Mouse (Mus musculus) mesoderm, embryonic 11.5 days (tissue): ENCODE measurements around the gene Sh3tc1.

Experiments used
- DNase-seq: peaks from one replicate; pipeline ENCODE4 v3.0.0-alpha.2; 2012; ENCODE audit warnings: low read depth, low spot score

Sh3tc1 gene

DNA sequence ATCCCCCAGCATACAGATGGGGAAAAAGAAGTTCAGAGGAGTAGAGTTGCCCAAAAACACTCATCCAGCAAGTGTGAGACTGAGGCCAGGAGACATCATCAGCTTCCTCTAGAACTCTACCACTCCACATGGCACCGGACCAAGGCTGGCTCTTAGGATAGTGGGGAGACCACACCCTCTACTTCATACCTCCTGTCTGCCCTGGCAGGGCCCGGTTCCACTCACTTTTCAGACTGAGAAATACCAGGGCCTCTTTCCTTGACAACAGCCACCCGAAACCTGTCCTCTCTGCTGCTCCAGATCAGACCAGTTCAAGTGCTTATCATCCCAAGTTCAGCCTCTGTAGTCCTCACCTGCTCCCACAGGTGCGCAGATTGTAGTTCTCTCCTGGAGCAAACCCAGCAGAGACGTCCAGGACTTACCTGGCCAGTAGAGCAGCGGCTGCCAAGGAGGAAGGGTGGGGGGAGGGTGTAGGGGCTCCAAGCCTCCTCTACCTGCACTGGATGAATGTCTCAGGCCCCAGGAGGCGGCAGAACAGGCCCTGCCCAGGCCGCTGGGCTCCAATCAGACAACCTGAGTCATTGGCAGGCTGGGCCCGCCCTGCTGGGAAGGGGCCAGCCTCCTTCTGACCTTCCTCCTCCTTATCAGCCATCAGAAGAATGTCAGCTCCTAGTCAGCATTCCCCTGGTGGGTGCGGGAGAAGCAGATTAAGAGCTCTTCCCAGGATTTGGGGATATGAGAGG is at the start of gene Sh3tc1:
Sh3tc1 (minus strand) TSS at position 452 of the 743 bp plus-strand sequence.
- DNase-seq, result peak; percentile 15

DNA sequence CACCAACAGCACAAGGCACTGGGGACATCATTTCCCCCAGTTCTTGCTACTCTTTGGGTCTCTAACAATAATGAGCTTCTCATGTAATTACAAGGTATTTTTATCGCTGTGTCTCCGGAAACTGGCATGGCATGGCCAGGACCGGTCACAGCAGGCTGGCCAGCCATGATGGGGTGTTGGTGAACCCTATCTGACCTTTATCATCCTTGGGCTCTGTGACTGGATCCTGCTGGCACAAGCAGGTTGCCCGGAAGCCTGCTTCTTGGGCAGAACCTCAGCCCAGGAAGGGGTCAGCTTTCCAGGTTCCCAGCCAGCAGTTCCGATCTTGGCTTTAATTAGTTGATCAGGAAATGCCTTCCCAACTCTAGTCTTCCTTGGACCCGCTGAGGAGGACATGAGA is 48.9 kb upstream of the Sh3tc1 start:
- no peak for DNase-seq

DNA sequence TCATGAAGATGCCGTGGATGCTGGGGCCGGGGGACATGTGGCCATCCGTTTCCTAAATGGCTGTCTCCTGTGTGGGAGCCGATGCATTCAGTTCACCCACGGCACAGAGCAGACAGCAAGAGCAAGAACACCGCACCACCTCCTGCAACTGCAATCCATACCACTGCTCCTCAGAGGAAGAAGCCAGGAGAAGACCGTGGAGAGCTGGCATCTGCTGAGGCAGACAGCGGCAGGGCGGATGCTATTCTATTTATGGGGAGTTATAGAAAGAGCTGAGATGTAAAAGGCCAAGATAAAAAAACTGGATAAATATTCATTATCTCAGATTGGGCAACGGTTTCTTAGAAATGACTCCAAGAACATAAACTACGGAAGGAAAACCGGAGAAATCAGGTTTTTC is 48.1 kb upstream of the Sh3tc1 start:
- DNase-seq, result no peak

DNA sequence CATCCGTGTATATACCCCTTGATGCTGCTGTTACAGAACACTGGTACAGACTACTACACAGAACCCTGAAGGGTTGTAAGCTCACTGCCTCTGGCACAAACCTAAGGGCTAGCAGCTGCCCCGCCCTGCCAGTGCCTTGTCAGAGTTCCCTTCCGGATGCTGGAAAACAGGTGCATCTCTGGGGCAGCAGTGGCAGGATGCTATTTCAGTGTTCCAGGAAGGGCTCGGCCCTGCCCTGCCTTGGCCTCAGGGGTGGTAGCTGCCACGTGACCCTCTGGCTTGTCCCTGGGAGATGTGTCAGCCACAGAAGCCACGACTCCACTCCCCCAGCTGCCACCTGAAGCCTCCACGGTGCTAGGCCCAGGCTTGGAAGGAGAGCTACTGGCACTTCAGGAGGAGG is 46.1 kb upstream of the Sh3tc1 start:
- DNase-seq, result no peak

DNA sequence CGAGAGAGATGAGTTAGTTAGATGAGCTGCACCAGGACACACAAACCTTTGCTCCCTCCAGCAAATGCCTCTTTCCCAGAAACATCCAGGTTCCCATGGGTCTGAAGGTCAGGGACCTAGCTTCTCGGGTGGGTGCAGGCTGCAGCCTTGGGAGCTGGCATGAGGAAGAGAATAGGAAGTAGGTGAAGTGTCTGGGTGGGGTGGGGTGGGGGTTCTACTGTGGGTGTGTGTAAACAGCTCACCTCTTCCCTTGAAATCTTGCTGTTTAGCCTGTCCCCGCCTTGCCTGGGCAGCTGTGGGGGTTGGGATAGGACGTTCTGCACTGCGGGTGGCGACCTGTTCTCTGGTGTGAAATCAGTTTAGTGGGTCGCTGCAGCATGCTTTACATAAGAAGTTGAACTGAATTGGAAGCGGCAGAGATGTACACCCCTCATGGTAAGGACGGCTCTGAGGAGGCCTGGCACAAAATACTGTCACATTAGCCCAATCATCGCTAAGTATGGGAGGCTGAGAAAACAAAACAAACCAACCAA is 42.9 kb upstream of the Sh3tc1 start:
- DNase-seq, result no peak

DNA sequence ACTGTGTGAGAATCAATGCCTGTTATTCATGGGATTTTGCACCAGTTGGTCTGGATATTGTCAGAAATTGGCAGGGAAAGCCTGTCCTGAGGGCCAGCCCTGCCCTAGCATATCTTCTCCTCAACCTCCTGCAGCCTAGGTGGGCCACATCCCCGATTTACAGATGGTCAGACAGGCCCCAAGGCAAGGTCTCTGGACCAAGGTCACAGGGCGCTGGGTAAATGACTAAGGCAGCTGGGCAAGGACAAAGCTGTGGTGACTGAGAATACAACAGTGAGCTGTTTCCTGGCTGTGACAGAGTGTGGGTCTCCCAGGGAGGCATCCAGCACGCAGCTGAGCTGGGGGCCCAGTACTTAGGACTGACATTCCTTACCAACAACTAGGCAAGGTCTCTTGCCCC is 41.3 kb upstream of the Sh3tc1 start:
- DNase-seq, result no peak

DNA sequence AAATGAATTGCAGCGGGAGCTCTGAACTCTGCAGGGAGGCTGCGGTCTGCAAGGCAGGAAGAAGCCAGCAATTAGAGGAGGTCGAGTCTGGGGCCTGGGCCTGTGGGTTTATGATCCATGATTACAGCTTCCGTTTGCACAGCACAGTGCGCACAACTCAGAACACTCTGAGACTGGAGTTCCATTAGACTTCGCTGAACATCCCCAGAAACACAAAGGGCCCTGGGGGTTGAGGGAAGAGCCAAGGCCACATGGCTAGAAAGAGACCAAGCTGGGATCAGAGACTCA is 34.3 kb upstream of the Sh3tc1 start:
- DNase-seq, result no peak

DNA sequence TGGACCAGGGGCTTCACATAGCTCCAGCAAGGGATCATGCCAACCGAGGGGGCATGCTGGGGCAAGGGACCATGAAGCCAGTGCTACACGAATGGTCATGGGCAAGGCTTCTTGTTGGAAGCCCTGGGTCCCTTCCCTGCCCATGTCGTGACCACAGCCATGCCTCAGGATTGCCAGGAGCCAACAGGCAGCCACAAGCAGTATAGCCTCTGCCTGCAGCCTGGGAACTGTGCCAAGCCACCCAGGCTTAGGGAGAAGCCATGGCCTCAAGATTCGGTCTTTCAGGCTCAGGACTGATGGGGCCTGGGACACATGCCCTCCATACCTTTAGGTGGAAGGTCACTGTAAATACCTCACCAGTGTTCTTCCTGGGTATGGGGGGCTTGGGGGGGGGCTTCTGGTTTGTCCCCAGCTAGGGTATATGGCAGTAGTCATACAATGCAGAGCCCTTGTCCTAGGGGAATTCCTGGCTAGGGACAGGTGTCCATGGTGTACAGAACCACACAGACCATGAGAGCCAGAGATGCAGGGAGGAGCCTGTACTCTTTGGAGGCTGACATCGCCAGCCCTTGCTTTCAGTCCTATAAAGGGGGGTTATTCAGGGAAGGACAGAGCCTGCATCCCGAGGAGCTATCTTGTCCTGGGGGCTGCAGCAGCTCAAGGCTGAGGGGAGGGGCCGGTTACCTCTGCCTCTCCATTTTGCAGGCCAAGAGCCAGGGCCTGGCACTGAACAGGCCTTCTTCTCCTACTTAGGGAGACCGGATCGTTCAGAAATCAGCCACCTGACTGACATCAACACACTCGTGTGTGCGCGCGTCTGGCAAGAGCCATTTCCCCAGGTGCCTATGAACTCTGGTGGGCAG is 33.7 kb upstream of the Sh3tc1 start:
- DNase-seq, result no peak

DNA sequence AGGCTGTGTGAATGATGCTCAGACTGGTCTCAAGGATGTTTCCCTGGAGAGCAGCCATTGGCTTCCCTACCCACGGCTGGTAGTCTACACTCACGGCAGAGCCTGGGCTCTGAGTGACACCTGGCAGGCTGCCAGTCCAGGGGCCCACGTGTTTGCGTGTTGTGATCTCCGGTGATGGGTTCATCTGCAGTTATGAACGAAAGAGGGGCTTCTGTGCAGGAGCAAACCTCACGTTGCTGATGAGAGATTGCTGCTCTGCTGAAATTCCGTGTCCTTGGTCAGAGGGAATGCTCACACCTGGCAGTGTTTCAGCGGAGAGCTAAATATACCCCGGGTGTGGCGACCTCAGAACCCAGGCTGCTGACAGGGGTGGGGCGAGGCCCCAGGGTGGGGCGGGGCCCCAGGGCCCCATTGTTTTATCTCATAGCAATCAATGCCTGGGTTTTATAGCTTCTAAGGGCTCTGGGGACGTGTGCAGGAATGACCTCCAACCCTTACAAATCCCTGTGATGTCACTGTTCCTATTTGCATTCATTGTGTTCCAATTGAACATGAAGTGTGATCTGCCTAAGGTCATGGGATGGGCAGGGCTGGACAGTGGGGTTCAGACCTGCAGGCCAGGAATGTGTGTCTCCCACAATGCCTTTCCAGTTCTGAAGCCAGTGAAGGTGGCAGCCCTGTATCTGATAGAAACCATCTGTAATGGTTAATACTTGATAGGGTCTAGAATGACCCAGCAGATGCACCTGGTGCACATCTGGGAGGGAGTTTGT is 31.3 kb upstream of the Sh3tc1 start:
- no peak for DNase-seq

DNA sequence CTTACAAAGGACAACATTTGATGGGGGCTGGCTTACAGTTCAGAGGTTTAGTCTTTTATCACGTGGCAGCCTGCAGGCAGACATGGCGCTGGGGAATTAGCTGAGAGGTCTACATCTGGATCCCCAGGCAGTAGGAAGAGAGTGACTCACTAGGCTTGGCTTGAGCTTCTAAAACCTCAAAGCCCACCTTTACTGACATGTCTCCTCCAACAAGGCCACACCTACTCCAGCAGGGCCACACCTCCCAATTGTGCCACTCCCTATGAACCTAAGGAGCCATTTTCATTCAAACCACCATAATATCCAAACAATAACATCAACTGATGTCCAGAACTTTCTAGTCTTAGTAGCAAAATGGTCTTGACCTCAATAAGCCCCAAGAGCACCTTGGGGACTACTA is 30.5 kb upstream of the Sh3tc1 start:
- no peak for DNase-seq

DNA sequence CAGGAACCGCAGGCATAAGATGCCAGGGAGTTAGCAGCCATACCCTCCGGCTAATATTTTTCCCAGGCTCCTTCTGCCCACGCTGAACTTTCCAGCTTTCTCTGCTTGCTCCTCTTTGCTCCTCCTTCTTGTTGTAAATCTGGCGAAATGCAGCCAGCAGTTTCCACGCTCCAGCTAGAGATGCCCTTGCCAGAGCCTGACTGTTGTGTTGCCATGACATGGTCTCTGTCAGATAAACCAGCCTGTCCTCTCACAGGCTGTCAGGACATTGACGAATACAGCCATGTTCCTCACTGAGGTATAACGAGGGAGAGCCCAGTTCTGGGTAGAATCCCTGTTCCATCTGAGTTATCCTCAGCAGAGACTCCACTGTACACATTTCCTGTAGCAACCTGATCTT is 29.2 kb upstream of the Sh3tc1 start:
- DNase-seq, result no peak

DNA sequence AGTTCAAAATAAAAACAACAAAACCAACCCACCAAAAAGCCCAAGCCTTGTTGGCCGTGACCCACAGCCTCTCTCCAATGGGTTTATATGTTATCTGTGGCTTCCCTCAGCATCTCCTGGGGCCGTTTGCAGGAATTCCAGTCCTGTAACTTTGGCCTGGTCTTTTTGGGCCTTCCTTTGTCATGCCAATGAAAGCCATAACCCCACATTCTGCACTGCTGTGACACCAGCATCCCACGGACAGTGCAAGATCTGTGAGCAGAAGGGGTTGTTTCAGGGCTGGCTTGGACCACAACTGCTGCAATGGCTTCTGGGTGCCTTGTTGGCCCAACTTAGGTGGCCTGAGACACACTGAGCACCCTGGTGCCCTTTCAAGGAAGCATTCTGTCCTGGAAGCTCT is 28.7 kb upstream of the Sh3tc1 start:
- DNase-seq, result no peak

DNA sequence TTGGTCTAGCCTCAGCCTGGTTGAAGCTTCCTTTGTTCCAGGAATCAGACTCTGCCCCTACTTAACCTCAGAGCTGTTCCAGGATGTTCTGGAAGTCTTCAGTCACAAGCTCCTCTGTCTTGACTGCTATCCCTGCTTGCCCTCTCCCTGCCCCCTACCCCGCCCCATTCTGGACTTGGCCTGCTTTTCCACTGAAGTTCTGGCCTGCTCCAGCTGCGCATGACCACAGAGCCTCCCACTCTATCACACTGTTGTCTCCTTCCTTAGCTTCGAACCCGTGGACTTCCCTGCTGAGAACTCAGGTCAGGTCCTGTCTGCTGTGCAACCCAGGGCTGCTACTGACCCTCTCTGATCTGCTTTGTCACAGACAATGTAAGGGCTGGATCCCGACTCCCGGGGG is 26.1 kb upstream of the Sh3tc1 start:
- DNase-seq, result no peak

DNA sequence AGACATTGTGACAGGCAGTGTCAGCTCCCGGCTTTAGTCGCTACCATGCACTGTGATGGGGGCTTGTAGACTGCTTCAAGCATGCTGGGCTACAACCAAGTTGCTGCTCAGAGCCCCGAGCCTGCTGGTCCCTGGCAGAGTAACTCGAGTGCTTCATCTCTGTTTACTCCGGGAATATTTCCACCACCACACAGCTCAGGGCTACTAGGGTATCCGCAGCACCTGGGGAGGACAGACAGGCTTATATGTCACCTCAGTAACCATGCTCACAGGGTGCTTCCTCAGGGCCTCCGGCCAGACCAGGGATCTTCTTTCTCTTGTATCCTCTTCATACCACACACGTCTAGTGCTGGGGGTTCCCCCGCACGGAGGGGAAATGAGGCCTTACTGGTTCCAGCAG is 23.1 kb upstream of the Sh3tc1 start:
- no peak for DNase-seq

DNA sequence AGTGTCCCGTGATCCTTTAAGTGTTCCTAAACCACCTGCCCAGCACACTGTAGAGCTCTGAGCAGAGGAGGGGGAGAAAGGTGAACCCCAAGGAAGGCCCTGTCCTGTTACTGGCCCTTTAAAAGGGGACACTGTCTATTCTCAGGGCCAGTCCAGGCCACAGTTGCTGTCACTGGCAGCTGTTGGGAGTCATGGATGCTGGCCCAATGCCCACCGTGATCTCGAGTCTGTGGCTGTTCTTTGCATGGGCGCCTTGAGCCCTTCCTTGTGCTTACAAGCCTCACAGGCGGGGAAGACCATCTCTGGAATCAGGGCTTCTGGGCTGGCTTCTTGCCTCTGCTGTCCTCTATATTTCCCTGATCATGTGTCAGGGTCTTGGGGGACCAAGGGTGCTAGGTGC is 22.6 kb upstream of the Sh3tc1 start:
- DNase-seq, result no peak

DNA sequence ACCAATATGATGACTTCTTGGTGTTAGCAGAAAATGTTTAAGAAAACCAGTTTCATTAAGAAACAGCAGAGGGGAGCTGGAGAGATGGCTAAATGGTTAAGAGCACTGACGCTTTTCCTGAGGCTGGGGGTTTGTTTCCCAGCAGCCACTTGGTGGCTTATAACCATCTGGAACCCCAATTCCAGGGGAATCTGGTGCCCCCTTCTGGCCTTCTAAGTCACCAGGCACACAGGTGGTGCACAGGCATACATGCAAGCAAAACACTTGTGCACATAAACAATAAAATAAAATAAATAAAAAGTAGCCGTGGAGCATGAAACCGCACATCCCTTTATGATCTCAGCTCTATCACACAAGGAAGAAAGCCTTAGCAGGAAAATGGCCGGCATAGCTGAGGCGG is 21.5 kb upstream of the Sh3tc1 start:
- no peak for DNase-seq

DNA sequence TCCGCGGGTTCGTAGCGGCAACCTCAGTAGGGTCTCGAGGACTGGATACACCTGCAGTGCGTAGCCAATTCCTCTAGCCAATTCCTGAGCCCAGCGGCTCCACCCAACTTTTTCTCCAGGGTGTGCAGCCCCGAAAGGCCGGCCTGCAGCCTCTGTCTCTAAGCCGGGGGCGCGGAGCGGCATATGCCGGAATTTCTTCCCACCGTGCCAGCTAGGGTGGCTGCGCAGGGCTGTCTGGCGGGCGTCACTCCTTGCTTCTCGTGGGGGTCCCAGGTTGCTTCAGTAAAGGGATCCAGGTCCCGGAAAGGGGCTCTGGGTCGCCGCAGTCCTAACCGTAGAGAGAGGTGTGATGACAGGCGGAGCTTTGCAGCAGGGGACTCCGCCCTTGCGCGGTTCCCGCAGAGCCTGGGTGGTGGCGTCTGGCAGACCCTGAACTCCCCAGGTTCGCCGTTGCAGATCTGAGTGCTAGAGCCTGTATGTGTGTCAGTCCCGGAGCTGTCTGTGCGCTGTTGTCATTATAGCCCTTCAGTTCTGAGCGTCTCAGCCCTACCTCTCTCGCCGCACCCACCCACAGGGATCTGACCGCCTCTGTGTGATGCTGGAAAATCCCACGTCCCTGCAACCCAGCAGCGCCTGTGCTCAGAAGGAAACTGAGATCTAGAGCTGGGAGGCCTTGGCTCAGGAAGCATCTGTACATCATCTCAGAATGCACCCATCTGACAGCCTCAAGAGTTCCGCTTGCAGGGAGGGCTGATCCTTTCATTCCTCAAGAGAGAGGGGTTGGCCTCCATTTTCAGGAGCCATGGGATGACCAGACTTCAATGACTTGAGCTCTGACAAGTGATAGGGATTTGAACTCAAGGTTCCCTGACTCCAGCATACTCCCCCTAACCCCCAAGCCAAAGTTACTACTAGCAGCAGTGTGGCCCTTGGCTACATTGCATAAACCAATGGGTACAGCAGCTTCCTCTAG is 18.6 kb upstream of the Sh3tc1 start:
- no peak for DNase-seq

DNA sequence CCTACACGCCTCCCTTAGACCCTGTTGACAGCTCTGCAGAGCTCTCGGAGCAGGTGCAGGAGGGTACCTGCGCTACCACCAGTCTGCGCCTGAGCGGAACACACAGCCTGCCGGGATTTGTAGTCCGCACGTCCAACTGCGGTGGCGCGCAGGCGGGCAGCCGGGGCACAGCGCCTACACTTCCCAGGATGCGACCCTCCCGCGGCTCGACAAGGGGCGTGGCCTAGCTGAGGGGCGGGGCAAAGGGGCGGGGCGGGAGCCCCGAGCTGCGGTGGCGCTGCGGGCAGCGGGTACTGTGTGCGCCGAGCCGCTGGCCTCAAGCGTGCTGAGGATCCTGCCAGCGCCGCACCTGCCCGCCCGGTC is 17.8 kb upstream of the Sh3tc1 start, which contains the start of gene Ablim2:
Ablim2 (plus strand) TSS at position 242 of the 363 bp plus-strand sequence.
- DNase-seq, result peak; percentile 94

DNA sequence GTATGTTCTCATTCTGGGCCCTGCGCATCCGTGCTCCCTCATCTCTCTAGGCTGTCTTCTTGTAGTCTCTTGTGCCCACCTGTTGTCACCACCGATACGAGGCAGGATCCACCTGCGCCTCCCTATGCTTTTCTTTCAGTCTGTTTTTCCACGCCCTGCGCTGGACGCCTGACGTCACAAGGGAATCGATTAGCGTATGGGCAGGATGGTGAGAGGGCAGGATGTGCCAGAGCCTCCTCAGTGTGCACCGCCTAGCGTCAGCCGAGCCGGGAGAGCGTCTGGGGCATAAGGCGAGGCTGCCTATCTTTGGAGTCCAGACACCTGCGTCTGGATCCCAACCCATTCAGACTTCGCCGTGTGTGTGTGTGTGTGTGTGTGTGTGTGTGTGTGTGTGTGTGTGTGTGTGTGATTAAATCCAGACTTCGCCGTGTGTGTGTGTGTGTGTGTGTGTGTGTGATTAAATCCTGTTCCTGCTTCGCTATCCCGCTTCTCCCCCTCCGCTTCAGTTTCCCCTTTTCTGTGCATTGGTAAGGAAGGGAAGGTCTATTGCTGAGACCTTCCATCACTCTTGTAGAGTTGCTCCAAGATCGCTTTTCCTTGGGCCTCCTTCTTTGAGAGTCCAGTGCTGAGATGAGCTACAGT is 17.3 kb upstream of the Sh3tc1 start:
- DNase-seq, result peak; percentile 45

DNA sequence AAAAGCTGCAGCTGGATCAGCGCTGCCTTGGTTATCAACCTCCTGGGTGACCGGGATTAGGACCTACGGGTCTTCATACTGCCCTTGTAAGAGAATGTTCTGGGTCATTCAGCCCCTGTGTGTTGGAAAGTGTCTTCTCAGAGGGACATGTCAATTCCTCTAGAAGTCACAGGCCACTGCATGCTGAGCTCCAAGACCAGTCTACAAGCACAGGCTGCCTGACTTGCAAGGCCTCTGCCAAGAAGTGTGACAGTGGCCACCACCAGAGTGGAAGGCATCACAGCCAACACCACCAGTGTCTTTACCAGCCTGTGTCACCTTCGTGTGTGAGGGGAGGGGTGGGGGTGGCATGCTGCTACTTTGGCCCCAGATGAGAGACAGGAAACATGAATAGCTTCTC is 16.2 kb upstream of the Sh3tc1 start:
- no peak for DNase-seq
